Mouse (Mus musculus): ENCODE measurements around the gene Mrgpra3. TPM values are rescaled to one million over a fixed set of nuclear protein-coding genes. Genes with fewer than 3 reads are reported as not detected.

Mrgpra3 gene
- polyA plus RNA-seq (2014; fragmentation: Nextera tagmentation; extraction: Ambion mirVana), result not detected in 2 replicates

GRCm38 (mm10) chr7:47601272-47601671 lies at the start of gene Mrgpra3:
TSS of gene Mrgpra3 (minus strand) at chr7:47601372.
- no peak for ATAC-seq

More at GRCm38 (mm10) chr7:47601272-47601671, at the start of gene Mrgpra3:
- Histone ChIP-seq H3K4me3 (ENCODE audit: low read depth, low read length) (no peak within 1 kb of the TSS), H3K36me3 (ENCODE audit: control insufficient read depth, insufficient read depth, low read length) (no peaks in the 10 kb centered on the region), H3K9ac (ENCODE audit: low read length) (no peak within 1 kb of the TSS), H3K4me2 (ENCODE audit: low read length) (no peak within 1 kb of the TSS), H3K9me3 (replicated peaks; ENCODE audit: control insufficient read depth, low read length) (0 out of 2 replicates have a peak, but pooled peaks cover 4% of the 10 kb centered on the region), H3K27me3 (replicated peaks; ENCODE audit: control insufficient read depth, insufficient read depth, low read length) (no peaks in the 10 kb centered on the region), H3K27ac (ENCODE audit: low read depth, low read length) (no peak within 1 kb of the TSS), H3K4me1 (ENCODE audit: control insufficient read depth, insufficient read depth, low read length) (no peaks in the 10 kb centered on the region)
- DNase-seq (ENCODE audit: low spot score), result no peak
- 62% methylated on average over 2 of the region's 2 CpGs for WGBS

Other genes starting within 250 kb of the Mrgpra3 start
- gene Mrgpra1, start 247.1 kb downstream of the Mrgpra3 start, polyA plus RNA-seq (2014; fragmentation: Nextera tagmentation; extraction: Ambion mirVana), result not detected in 2 replicates
- gene Mrgpra2a, start 149.2 kb downstream of the Mrgpra3 start, polyA plus RNA-seq (2014; fragmentation: Nextera tagmentation; extraction: Ambion mirVana), result not detected in 2 replicates
- gene Mrgpra2b, start 72.5 kb downstream of the Mrgpra3 start, polyA plus RNA-seq (2014; fragmentation: Nextera tagmentation; extraction: Ambion mirVana), result not detected in 2 replicates